Mouse (Mus musculus) lung, postnatal 0 days (tissue): Measurements from ENCODE around the gene Coq8a.

Source experiments
- CTCF ChIP-seq: IDR thresholded peaks from 2 replicates; pipeline ENCODE4 v1.5.1; 2016; ENCODE audit warnings: antibody characterized with exemption, mild to moderate bottlenecking
- EP300 ChIP-seq: IDR thresholded peaks from 2 replicates; pipeline ENCODE4 v1.6.1; 2016; ENCODE audit warnings: antibody characterized with exemption, mild to moderate bottlenecking, control low read depth

DNA sequence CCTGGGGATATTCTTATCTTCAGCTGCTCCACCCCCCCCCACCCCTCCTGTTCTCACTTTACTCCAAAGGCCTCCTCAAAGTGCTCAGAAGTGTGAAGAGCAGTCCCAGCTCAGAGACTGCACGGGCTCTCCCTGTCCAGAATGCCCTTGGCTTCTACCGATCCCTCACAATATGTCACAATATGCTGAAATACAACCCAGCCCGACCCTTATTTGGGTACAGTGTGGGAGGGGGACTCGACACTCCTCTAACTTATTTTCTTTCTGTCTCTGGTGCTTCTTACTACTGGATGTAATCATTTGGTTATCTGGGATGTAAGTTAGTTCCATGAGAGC is 281 bp upstream of the Coq8a start:
- TF ChIP-seq CTCF (no peak), EP300 (no peak)
